Mouse (Mus musculus) testis, adult 2 months (tissue): Measurements from ENCODE around the gene Riok1. TPM values are rescaled to one million over a fixed set of nuclear protein-coding genes. Genes with fewer than 3 reads are reported as not detected.

Source experiments
- H3K27ac ChIP-seq: fragments of 200-500 bp; 2 replicates; pipeline ENCODE4 v1.5.1; 2012; ENCODE audit warnings: low read depth, low read length; ENCODE audit not compliant: control insufficient read depth, insufficient read depth
- H3K27me3 ChIP-seq: fragments of 200-500 bp; 2 replicates; pipeline ENCODE4 v1.6.1; 2012; ENCODE audit warnings: mild to moderate bottlenecking, low read length, moderate library complexity; ENCODE audit not compliant: control insufficient read depth, insufficient read depth
- H3K36me3 ChIP-seq: fragments of 200-500 bp; 2 replicates; pipeline ENCODE4 v1.6.1; 2012; ENCODE audit warnings: mild to moderate bottlenecking, low read length; ENCODE audit not compliant: control insufficient read depth, insufficient read depth
- H3K4me1 ChIP-seq: fragments of 200-500 bp; 2 replicates; pipeline ENCODE4 v1.6.1; 2012; ENCODE audit warnings: low read length; ENCODE audit not compliant: control insufficient read depth, insufficient read depth
- H3K4me3 ChIP-seq: fragments of 200-500 bp; 2 replicates; pipeline ENCODE4 v1.5.1; 2012; ENCODE audit warnings: low read depth, mild to moderate bottlenecking, low read length, moderate library complexity, mixed read lengths; ENCODE audit not compliant: control insufficient read depth
- CTCF ChIP-seq: fragments of 200-500 bp; IDR thresholded peaks from 2 replicates; pipeline ENCODE4 v1.5.1; 2012; ENCODE audit warnings: low read depth, mild to moderate bottlenecking, inconsistent platforms, low read length, moderate library complexity; ENCODE audit not compliant: control insufficient read depth, insufficient read depth, insufficient replicate concordance
- POLR2A ChIP-seq: fragments of 200-500 bp; IDR thresholded peaks from 2 replicates; pipeline ENCODE4 v1.6.1; 2012; ENCODE audit warnings: low read depth, mild to moderate bottlenecking, inconsistent platforms, low read length, moderate library complexity; ENCODE audit not compliant: control insufficient read depth
- polyA plus RNA-seq: library from polyadenylated mRNA; depleted of rRNA; stranded (reverse); fragments of >200 nt; gene quantifications from 2 replicates; pipeline ENCODE4 v1.2.3, GENCODE M21; 2012

Riok1 gene
- polyA plus RNA-seq, 1 experiment: 9.9 TPM

- Histone ChIP-seq H3K36me3 (no peaks in the 10 kb centered on the region), H3K27me3 (no peaks in the 10 kb centered on the region), H3K4me1 (no peaks in the 10 kb centered on the region), H3K27ac (no peak overlapping the region), H3K4me3 (no peak overlapping the region)
- no peak for TF ChIP-seq POLR2A
- TF ChIP-seq CTCF: no peak
These were observed 34.1 kb downstream of the Riok1 start for GRCm38 (mm10) chr13:38070945-38071344.

- no peak for TF ChIP-seq CTCF
- no peak for TF ChIP-seq POLR2A
- H3K4me3 ChIP-seq: no peak overlapping the region
These were observed 36.8 kb downstream of the Riok1 start for GRCm38 (mm10) chr13:38073374-38074307.

GRCm38 (mm10) chr13:38074404-38074803 is 37.6 kb downstream of the Riok1 start:
- H3K27me3 ChIP-seq: no peaks in the 10 kb centered on the region
- no peak overlapping the region for H3K27ac ChIP-seq
- TF ChIP-seq CTCF: no peak
- no peak for TF ChIP-seq POLR2A
- peaks cover 3% of the 10 kb centered on the region; the same call in 1 of the 2 replicates for H3K4me1 ChIP-seq
- H3K4me3 ChIP-seq: no peak overlapping the region
- H3K36me3 ChIP-seq: no peaks in the 10 kb centered on the region

More at GRCm38 (mm10) chr13:38073374-38074307, 36.8 kb downstream of the Riok1 start:
- Histone ChIP-seq H3K27ac (no peak overlapping the region), H3K4me1 (peaks cover 3% of the 10 kb centered on the region; the same call in 1 of the 2 replicates), H3K36me3 (no peaks in the 10 kb centered on the region), H3K27me3 (no peaks in the 10 kb centered on the region)

GRCm38 (mm10) chr13:38077113-38077512 is 40.3 kb downstream of the Riok1 start:
- no peak overlapping the region for H3K4me3 ChIP-seq
- no peaks in the 10 kb centered on the region for H3K27me3 ChIP-seq
- H3K4me1 ChIP-seq: peaks cover 9% of the 10 kb centered on the region
- H3K27ac ChIP-seq: no peak overlapping the region
- H3K36me3 ChIP-seq: no peaks in the 10 kb centered on the region
- no peak for TF ChIP-seq CTCF

DNA sequence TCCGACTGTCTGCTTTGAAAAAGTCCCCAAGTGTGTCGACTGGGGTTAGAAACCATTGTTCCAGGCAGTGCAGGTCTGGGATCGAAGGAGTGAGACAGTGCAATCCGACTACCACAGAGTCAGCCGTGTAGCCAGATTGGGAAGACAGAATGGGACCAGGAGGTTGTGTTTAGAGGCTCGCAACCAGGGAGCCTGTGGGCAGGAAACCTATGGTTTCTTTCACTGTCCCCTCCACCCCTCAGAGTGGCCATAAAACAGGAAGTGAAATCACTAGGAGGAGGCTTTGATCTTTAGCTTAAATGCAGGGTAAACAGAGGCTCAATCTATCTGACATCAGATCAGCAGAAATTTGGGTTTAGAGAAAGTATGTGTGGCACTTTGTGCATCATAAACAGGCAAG is 42.0 kb downstream of the Riok1 start:
- H3K27ac ChIP-seq: no peak overlapping the region
- H3K4me3 ChIP-seq: no peak overlapping the region

GRCm38 (mm10) chr13:38079366-38079765 is 42.6 kb downstream of the Riok1 start:
- no peaks in the 10 kb centered on the region for H3K36me3 ChIP-seq
- peaks cover 9% of the 10 kb centered on the region for H3K4me1 ChIP-seq
- H3K27ac ChIP-seq: no peak overlapping the region
- TF ChIP-seq POLR2A (no peak), CTCF (no peak)
- H3K27me3 ChIP-seq: no peaks in the 10 kb centered on the region
- H3K4me3 ChIP-seq: no peak overlapping the region

More for the DNA sequence above, 42.0 kb downstream of the Riok1 start:
- TF ChIP-seq POLR2A (no peak), CTCF (no peak)
- Histone ChIP-seq H3K36me3 (no peaks in the 10 kb centered on the region), H3K27me3 (no peaks in the 10 kb centered on the region), H3K4me1 (peaks cover 9% of the 10 kb centered on the region)

- Histone ChIP-seq H3K4me3 (no peak overlapping the region), H3K27ac (no peak overlapping the region), H3K27me3 (no peaks in the 10 kb centered on the region), H3K4me1 (peaks cover 9% of the 10 kb centered on the region), H3K36me3 (no peaks in the 10 kb centered on the region)
- TF ChIP-seq POLR2A: no peak
- no peak for TF ChIP-seq CTCF
These were observed 43.2 kb downstream of the Riok1 start for GRCm38 (mm10) chr13:38080014-38080413.
